Mouse (Mus musculus) urinary bladder, postnatal 10 days (tissue): ENCODE measurements around the gene Faah.

Experiments used
- DNase-seq: peaks from one replicate; pipeline ENCODE4 v3.0.0; 2022; ENCODE audit warnings: low spot score

Faah gene

DNA sequence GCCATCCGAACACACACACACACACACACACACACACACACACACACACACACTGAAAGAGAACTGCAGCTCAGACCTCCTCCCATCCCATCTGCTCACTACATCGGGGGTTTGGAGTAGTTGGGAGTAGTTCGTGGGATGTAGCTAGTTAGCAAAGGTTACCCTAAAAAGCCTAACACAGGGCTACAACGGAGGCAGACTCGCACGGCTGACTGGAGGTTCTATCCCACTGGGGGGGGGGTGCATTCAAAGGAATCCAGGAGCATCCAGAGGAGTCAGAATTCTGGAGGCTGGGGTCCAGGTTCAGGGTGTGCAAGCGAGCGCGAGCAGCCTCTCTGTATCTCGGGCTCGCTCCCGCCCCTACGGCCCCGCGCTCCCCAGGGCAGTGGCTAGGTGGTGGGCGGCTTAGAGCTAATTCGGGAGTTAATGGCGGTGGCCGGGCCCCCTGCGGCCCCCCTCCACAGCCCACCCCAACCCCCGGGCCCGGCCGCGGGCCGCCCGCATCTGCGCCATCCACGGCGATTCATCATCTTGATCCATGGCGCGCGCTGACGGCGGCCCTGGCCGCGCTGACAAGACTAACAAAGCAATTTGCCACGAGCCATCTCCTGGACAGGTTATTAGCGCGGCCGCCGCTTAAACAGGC, 73.9 kb downstream of the Faah start:
- DNase-seq = no peak

DNA sequence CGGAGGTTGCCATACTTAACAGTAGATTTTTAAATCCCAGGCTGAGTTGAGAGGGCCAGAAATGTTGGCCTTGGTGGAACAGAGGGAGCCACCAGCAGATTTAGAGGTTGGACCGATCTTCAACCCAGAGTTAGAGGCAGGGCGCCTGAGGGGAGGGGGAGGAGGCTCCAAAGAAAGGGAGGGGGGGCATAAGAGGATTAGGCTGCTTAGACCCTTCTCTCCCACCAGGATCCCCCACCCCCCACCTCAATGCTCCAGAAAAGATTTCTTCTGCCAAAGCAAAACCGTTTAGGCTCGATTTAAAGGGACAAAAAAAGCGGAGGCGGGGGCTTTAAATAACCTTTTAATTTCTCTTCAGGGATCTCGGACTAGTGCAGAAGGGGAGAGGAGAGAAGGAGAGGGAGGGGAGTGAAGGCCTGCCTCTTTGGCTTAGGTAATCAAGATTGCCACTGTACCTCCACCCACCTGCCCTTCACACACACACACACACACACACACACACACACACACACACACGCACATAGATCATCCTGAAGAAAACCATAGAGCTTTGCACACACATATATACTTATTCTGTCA, 76.4 kb downstream of the Faah start:
- no peak for DNase-seq

DNA sequence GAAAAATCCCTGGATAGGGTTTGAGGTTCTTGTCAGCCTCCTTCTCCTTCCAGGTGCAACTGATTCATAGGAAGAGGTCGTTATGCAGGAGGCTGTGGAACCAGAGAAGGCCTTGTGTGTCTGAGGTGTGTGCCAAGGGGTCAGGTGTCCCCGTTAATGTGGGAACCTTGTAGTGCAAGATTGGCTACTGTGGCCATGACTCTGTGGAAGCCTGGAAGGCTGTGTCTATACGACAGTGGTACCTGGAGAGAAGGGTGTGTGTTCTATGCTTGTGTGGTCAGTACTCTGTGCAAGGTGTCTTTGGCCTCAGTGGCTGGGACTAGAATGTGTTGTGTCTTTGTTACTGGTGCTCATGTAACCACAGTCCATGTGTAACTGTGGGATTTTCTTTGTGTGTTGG, 77.0 kb downstream of the Faah start:
- DNase-seq = no peak

DNA sequence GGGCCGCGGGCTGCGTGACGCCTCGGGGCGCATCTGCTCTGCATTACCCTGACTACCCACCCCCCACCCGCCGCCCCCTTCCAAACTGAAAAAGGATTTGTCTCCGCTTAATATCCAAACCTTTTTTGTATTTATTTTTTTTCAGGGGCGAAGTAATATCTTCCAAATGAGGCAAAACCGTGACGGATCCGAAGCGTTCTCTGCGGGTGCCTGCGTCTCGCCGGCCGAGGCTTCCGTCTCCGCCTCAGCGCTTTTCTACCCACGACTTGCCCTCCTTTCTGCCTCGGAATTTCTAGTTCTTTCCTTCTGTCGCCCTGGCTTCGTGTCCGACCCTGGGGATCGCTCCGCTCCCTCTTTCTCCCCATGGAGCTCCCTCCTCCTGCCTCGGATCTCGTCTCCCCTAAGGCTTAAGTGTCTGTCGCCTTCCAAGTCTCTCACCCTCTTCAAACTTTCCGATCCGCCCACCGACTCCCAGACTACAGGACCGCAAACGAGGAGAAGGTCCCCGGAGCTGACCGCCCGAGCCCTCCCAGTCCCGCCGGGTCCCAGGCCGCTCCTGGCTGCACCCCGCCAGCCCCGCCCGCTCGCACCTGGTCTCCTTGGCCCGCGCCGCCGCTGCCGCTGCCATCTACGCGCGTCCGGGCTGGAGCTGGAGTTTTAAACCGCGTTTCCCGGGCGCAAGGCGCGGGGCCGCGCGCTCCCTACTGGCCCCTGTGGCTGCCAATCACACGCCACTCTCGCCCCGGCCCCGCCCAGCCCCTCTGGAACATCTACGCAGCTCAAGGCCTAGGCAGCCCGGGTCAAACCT, 78.2 kb downstream of the Faah start, which contains the start of gene Dmbx1:
Gene Dmbx1, minus strand, starts transcription at position 632 of the 808 bp plus-strand sequence.
- no peak for DNase-seq

DNA sequence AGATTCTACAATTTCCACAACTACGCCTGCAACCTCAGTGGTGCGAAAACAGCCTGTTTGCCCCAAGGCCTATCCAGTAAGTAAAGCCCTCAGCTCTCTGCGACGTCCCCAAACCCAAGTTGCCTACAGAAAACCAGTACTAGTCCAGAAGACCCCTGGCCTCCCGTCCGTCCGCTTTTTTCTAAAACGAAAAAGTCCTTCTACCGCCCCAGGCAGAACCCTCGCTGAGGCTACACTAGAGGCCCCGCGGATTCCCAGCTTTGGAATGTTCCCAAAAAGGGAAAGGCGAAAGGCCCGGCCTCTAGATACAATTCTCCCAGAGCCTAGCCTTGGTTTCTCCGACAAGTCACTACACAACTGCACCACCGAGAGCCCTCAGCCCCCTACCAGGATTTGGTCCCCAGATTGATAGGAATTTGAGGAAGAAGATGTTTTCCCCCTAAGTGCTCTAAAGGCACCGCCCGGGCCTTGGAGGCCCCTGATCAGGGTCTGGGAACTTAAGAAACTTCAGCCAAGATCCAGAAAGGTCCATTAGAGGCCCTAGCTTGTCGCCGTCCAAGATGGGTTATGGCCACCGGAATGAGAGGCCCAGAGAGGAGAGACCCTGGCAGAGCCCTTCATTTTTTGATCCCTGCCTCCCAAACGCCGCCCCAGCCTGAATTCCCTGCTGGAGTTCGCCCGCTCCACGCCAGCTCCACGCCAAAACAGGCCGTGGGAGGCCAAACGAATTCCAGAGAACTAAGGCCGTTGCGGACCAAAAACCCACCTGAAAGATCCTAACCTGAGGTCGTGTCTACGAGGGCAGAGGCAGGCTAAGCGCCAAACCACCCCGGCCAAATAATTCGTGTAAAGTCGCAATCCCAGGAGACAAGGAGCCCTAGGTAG, 79.2 kb downstream of the Faah start:
- DNase-seq = no peak

DNA sequence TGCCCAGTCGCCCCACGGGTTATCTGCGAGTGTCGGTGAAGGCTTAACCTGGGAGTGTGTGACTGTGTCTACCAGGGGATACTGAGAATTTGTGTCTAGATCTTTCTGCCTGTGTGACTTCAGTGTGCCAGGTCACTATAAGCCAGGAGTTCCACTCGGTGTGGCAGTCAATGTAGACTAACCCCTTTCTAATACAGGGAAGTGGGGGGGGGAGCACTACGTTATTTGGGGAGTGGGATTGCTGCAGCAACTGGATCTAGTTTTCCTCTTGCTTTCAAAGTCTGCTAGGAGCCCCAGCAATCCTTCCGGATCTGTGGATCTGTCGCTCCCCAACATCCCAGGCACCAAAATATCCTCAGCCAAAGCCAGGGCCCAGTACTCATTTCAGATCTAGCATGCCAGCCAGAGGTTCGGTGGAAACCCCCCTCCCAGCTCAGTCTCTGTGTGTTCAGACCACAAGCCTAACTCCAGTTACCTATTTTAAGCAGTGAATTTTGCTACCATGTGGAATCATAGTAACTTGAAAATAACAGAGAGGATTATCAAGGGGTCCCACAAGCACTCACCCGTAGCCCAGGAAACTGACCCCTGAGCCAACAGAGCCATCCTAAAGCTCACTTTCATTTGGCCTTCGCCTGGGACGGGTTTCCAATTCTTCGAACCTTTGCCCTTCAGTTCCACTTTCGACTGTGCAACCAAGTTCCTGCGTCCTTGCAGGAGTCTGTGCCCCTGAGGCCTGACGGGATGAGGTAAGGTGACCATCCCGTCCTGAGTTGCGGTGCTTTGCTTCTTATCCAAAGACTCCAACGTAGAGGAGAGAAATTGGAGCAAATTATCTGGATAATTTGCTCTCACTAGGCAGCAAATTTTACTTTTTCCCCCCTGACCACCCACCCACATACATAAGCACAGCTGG, 80.4 kb downstream of the Faah start:
- DNase-seq = no peak

DNA sequence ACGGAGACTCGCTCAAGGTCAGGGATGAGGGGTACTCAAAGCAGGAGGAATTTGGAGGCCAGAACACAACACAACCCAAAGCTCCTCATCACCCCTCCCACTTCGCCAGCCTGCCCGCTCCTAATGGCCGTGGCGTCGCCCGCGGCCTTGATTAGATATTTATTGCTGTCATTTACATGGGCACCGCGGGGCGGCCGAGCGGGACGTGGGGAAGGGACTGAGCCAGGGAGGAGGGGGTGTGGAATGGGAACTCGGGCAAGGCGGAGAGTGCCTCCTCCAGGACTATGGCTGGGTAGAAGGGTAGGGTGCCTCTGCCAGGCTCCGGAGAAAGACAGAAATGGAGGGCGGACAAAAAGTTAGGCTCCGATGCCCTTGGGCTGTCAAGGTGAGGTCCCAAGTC, 81.1 kb downstream of the Faah start:
- DNase-seq = no peak

DNA sequence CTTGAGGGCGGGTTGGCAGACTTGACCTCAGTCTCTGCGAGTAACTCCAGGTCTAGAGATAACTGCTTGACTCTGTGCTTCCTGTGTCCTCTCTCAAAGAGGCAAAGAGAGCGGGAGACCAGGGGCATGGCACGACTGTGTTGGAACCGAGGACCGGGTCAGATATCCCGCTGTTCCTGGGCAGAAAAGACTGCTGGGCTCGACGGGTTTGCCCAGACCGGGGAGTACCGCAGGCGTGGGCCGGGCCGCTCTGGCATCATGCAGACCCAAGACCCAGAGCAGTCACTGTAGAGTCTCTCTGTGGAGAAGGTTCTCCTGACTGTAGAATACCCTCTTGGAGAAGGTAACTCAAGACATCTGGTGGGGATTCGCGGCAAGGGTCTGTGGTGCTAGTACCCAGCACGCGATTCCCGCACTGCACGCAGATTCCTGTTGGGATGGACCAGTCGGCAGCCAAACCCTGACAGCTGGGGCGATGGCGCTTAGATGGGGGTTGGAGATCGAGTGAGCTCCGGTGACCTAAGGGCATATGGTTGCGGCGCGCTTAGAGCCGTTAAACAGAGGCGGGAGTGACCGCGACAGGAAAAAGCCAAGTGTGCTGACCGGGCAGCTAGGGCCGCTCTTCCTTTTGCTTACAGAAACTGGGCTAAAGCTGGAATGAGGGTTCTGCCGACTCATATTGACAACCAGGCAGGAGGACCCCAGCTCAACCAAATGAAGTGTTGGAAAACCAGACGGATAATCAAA, 81.7 kb downstream of the Faah start:
- no peak for DNase-seq

DNA sequence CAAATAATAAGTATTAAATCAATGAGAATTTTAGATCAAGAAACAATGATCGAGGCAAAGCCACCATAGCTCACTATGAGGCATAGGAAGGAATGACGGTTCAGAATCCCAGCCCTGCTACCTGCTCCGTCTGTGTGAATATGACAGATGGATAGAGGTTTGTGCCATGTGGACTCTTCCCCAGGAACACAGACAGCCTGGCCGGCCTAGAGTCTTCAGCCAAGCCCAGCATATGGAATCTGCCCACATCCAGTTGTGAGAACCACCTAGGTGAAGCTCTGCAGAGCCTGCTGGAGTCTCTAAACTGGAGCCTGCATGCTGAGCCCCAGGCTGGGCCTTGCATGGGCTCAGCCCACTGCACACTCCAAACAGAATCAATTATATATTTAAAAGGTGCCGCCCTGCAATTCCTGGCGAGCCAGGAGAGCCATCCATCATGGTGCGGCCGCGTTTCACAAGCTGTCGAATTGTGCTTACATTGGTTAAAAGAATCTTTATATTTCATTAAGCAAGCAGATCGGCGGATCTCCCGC, 86.1 kb downstream of the Faah start:
- DNase-seq = no peak

DNA sequence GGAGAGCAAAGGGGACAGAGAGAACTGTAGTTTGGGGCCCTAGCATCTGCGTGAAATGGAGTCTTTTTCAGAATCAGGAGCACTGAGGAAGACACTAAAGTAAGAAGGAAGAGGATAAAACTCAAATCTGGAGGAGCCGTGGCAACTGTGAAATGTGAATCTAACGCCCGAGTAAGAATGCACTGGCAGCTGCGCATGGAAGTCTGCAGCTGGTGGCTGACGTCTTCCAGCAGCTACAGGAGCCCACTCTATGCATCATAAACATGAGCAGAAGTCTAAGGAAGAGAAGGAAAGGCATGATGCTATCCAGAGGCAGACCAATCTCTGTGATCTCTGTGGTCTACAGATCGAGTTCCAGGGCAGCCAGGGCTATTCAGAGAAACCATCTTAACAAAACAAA, 90.1 kb downstream of the Faah start:
- no peak for DNase-seq

DNA sequence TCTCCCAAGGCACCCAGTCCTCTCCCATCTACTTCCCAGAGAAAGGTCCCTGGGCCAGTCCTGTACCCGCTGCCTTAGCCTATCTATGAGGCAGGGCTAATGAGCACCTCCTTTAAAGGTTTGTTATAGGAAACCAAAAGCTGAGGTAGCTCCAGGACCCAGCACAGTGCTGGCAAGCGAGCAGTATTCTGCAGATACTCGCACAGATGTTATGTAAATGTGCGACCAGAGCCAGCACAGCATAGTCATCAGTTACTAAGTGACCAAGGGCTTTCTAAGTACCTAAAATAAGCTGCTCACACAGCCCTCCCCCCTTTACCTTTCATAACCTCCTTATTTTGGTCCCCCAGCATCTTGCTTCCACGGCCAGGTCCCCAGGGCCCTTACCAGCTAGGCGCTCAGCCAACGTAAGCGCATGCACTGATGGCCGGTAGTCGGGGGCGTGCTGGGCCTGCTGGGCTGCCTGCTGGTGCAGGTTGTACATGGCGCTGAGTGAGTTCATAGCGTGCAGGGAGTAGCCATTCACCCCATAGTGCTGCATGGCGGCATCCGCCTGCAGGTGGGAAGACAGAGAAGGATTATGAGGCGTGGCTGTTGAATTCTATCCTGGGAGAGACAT, 94.4 kb downstream of the Faah start:
- no peak for DNase-seq

DNA sequence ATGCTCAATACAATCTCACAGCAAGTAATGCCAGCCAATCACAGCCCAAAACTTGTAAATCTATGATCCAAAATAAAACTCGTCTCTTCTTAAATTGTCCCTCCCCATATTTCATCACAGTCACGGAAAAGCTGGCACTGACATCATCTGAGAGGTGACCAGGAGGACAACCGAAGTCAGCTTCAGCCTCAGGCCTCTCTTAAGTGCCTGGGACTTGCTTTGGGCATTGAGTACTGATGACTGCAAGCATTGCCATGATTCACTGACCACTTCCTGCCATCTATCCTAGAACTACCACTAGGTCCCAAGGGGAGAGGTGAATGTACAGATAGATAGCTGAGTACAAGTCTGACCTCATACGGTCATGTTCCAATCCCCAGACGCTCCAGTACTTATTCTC, 95.0 kb downstream of the Faah start:
- no peak for DNase-seq

DNA sequence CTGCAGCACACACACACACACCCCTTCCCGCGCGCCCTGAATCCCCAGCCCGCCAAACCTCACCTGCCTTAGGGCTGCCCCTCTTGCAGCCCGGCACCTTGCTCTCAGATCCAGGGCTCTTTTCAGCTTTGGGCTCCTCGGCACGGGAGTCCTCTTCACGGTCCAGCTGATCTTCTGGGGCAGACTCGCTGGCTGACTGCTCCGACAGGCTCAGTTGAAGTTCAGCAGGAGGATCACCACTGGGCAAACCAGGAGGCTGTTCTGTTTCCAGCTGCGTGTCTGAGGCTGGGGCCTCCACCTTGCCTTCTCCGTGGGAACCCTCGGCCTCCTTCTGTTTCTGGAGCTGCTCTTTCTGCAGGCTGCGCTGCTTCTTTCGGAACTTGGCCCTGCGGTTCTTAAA, 97.8 kb downstream of the Faah start:
- no peak for DNase-seq
